8 mouse cellular contexts compared by ENCODE assay signal in the genomic region with DNA sequence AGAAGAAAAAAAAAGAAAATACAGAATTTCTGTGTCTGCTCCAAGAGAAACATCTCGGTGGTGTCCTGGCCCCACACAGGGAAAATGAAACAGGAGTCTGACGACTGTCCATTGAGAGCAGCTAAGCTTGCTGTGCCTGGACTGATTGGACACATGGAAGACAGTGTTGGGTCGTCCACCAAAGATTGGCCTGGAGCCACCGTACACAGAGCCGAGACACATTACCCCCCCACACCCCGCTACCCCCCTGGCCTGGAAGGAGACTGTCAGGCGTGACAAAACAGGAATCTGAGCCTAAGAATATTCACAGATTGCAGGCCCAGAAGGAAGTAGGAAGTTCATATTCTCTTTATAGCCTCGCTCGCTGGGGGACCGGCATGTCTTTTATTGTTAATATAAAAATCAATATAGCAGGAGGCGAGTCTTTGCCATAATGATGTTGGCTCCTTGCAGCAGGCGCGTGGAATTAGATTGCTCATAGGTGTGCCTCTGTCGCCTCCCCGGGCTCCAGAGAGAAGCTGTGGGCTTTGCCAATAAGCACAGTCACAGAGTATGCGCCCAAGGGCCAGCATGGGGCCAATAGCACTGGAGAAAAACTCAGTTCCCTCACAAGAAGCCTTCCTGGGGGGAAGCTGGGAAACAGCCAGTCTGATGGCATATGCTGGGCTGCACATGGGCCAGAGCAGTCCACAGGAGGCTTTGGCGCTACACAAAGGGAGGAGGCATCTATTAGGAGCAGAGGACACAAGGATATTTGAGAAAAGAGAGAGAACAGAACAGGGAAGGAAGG. TPM values are rescaled to one million over a fixed set of nuclear protein-coding genes. Genes with fewer than 3 reads are reported as not detected.
DNase-seq lines count a peak whose midpoint lies in the region; ATAC-seq lines count a peak whose summit lies in the region.

No protein-coding gene starts in this region.

- no peaks in the 10 kb centered on the region for H3K27me3 ChIP-seq in heart, embryonic 16.5 days (ENCODE audit: control insufficient read depth, insufficient read depth, low read length)

- H3K9me3 ChIP-seq in heart, embryonic 16.5 days (replicated peaks; ENCODE audit: control insufficient read depth, low read length): no peaks in the 10 kb centered on the region; the same call in 1 of the 2 replicates

- H3K4me2 ChIP-seq in heart, embryonic 16.5 days (ENCODE audit: low read depth, low read length): peak overlapping the region; percentile 34; the same call in 1 of the 2 replicates

- DNase-seq in gastrocnemius, postnatal 14 days: peak; percentile 15
- DNase-seq in gastrocnemius, postnatal 36 days: no peak
- peak; percentile 88 for DNase-seq in cerebellum, adult 8-10 months
- DNase-seq in lung, postnatal 4 days: peak; percentile 34 to 71
- DNase-seq in thymus, postnatal 36 days: no peak
- no peak for DNase-seq in ovary, postnatal 14 days (ENCODE audit: low spot score)
- DNase-seq in layer of hippocampus, postnatal 36 days: no peak

- no peak overlapping the region for H3K9ac ChIP-seq in heart, embryonic 16.5 days (ENCODE audit: low read length)

- no peak overlapping the region for H3K4me3 ChIP-seq in heart, embryonic 16.5 days (ENCODE audit: low read length)

- intact Hi-C loops in gastrocnemius, postnatal 14 days (cut with DNase I; ENCODE audit: low total_unique reads): no loop called here
- intact Hi-C loops in gastrocnemius, postnatal 36 days (cut with DNase I): no loop called here

- H3K27ac ChIP-seq in heart, embryonic 16.5 days (ENCODE audit: low read length): peak overlapping the region; percentile 25

- no peaks in the 10 kb centered on the region for H3K36me3 ChIP-seq in heart, embryonic 16.5 days (ENCODE audit: control insufficient read depth, insufficient read depth)

- 56% methylated on average over 17 of the region's 17 CpGs for WGBS in heart, embryonic 16.5 days

- peak; percentile 67 for ATAC-seq in heart, embryonic 16.5 days (replicated peaks; ENCODE audit: extremely low read depth, insufficient read depth, low FRiP score)

- no peaks in the 10 kb centered on the region for H3K4me1 ChIP-seq in heart, embryonic 16.5 days (ENCODE audit: control insufficient read depth, insufficient read depth, low read length)

RNA-seq across cellular contexts. Expression of a gene that starts 49.0 kb away (rescaled TPM):
- under 1 TPM; 0.11 to 0.43 TPM for total RNA-seq in gastrocnemius, postnatal 14 days (2021)
- total RNA-seq in gastrocnemius, postnatal 36 days (2021): under 1 TPM; 0.18 to 0.22 TPM
- polyA plus RNA-seq in heart, embryonic 16.5 days (2015; fragmentation: Nextera tagmentation; extraction: Ambion mirVana): 0.93 and 1.7 TPM in 2 replicates
- 1 to 10 TPM; 3.7 to 3.8 TPM for total RNA-seq in layer of hippocampus, postnatal 36 days (2021)

Comparison
In these comparisons a context has a peak if more than half of its experiments do, and no peak if none do; other contexts are left out.
1. DNase-seq: peak in gastrocnemius, postnatal 14 days (single experiment), cerebellum, adult 8-10 months (single experiment) and lung, postnatal 4 days (2 of 2); none in gastrocnemius, postnatal 36 days (0 of 2), thymus, postnatal 36 days (0 of 2), ovary, postnatal 14 days (single experiment) and layer of hippocampus, postnatal 36 days (0 of 2).